Mouse (Mus musculus): ENCODE data around the gene Fam187b. TPM values are rescaled to one million over a fixed set of nuclear protein-coding genes. Genes with fewer than 3 reads are reported as not detected.

Fam187b gene
- total RNA-seq, 4 experiments from 2014 or later: 0.18 to 0.30 TPM; not detected in 2

DNA sequence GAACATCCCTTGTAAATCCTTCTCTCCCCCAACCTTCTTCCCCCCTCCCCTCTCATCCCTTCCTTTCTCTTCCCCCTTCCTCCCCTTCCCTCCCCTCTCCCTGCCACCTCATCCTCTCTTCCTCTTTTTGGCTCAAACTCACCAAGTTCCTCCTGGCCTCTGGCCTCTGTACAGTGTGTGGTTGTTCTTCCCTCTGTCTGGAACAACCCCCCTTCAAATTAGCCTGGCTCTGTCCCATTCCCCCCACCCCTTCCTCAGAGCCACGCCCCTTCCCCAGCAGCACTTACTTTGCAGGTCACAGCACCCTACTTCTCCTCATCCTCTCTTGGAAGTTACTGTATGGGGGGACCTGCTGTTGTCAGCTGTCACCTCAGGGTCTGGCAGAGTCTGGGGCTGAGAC is 34.6 kb downstream of the Fam187b start:
- no peak for DNase-seq (ENCODE audit: low spot score in 2 of 2)

GRCm38 (mm10) chr7:31008889-31009288 is 35.3 kb downstream of the Fam187b start:
- DNase-seq (ENCODE audit: low spot score in 2 of 2): no peak

DNA sequence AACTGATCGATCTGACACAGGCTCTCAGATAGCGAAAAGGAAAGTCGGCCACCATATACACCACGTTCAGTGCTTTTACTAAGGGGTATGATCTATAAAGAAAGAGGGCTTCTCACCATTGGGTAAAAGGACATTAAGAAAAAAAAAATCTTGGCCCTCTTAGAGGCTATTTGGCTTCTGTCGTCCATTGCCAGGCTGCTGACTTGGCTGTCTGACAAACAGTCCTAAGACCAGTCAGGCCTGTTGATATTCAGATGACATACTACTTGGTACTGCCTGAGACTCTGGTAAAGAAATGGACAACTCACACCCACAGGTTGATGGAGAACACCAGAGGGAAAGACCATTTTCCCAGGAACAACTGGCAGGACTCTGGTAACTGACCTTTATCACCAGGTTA is 39.4 kb downstream of the Fam187b start:
- no peak for DNase-seq (ENCODE audit: low spot score in 2 of 2)

GRCm38 (mm10) chr7:31017104-31017901 is 43.7 kb downstream of the Fam187b start:
- DNase-seq (ENCODE audit: low spot score in 2 of 2): peak; percentile 39 to 89

- DNase-seq (ENCODE audit: low spot score in 2 of 2): no peak
Measured at GRCm38 (mm10) chr7:31028609-31029008, 55.0 kb downstream of the Fam187b start.

DNA sequence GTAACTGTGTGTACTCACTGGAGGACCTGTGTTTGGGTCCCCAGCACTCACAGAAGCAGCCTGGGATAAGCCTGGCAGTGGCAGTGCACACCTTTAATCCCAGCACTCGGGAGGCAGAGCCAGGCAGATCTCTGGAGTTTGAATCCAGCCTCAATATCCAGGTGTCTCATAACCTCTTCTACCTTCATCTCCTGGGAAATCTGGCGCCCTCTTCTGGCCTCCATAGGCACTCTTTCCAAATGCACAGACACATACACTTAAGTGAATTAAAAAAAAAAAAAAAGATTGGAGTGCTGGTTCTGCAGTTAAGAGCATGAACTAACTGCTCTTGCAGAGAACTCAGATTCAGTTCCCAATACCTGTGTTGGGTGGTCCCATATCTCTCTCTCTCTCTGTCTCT is 57.1 kb downstream of the Fam187b start:
- no peak for DNase-seq (ENCODE audit: low spot score in 2 of 2)

DNA sequence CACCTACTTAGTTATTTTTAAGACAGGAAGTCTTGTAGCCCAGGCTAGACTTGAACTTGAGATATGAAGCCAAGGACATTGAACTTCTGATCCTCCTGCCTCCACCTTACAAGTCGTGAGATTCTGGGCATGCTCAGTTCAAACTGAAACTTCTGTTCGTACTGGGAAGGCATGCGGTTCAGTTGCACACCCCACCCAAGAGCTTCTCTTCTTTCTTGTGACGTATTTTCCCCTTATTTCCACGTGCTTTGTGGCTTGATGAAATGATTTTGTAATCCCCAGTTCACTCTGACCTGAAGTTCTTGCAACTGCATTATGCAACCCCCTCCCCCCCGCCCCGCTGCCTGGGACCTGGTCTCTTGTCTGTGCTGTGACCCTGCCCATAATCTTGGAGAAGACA is 58.1 kb downstream of the Fam187b start:
- DNase-seq (ENCODE audit: low spot score in 2 of 2): no peak

DNA sequence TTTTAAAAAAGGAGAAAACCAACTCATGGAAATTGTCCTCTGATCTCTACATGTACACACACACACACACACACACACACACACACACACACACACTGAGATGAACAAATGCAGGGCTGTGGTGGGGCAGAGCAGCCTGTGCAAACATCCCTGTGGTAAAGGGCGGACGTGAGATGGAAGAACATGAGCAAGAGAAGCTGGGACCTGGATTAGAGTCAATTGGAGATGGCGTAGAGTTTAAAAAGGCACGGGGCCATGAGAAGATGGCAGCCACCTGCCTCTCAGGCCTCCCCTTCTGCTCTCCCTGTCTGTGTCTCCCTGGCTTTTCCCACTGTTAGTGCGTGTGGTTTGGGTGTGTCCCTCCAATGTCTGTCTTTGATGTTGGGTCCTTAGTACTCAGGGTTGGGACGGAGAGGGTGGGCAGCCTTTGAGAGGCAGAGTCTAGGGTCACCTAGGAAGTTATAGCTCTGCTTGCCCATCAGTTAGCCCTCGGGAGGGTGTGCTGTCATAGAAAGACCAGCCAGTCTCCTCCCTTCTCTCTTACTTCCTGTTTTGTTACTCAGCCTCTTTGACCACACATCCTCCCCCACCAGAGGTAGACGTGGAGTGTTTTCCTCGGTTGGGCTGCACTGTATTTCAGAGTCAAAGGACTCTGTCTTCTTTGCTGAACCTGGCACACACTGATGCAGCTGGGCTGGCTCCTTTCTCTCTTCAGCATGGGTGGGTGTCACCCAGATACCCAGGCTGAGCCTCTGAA is 60.0 kb downstream of the Fam187b start:
- DNase-seq (ENCODE audit: low spot score in 2 of 2): no peak

DNA sequence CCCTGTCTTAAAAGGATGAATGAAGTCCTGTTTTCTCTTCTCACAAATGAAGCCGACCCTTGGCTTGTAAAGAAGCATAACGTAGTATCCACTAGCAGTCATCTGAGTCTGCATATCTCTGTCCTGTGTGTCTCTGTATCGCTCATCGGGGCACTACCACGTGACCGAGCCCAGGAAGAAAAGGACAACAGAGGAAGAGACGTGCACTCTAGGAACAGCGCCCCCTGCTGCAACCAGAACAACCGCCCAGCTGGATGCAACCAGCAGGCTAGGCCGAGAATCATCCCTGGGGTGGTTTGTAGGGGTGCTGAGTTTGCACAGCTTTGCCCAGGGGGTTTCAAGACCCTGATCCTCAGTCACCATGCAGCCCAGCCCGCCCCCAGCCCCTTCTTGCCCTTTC is 61.2 kb downstream of the Fam187b start:
- no peak for DNase-seq (ENCODE audit: low spot score in 2 of 2)

DNA sequence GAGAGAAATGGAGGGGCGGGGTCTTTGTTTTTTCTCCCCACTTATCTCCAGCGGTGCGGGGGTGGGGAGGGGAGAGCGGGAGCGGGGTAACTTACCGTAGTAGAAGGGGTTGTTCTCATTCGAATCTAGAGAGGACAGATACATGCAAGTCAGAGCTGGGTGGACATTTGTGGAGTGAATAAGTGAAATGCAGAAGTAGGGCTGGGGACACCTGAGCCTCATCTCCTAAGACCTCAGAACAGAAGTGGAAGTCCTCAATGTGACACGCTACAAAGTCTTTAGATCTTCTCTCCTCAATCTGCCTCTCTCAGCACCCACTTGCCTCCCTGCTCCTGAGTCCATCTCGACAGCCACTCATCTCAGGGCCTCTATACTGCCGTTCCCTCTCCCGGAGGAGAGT is 61.7 kb downstream of the Fam187b start:
- DNase-seq (ENCODE audit: low spot score in 2 of 2): no peak

GRCm38 (mm10) chr7:31036917-31037316 is 63.3 kb downstream of the Fam187b start:
- no peak for DNase-seq (ENCODE audit: low spot score in 2 of 2)

DNA sequence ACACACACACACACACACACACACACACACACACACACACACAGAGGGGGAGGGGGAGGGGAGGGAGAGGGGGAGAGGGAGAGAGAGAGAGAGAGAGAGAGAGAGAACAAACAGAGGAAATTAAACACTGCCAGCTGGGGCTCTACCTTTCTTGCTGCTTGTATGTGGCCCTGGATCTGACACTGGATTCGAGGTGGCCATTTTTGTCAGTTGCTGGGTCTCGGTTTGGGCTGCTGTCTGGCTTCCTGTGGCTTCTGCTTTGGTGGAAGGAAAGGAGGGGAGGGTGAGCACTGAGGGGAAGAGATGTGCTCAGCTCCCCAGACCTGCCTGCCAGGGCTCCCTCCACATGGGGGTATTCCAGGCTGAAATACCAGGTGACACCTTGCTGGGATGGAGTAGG is 64.1 kb downstream of the Fam187b start:
- no peak for DNase-seq (ENCODE audit: low spot score in 2 of 2)

- DNase-seq (ENCODE audit: low spot score in 2 of 2): no peak
Measured at GRCm38 (mm10) chr7:31039011-31039410, 65.4 kb downstream of the Fam187b start.

Other genes with a start within 250 kb of the Fam187b start
- 100 to 1,000 TPM; 113 to 127 (median 115) TPM for gene Tmem147, start 244.2 kb upstream of the Fam187b start, total RNA-seq (2022)
- gene Gapdhs, start 230.1 kb upstream of the Fam187b start, total RNA-seq (2022): not detected
- 10 to 100 TPM; 12.0 to 17.3 (median 13.7) TPM for gene Sbsn, start 222.3 kb upstream of the Fam187b start, total RNA-seq (2022)
- gene Dmkn, start 210.0 kb upstream of the Fam187b start, total RNA-seq (2022): 1 to 10 TPM; 4.1 to 5.2 (median 4.7) TPM
- gene Krtdap, start 185.9 kb upstream of the Fam187b start, total RNA-seq (2022): not detected
- gene Ffar2, start 150.0 kb upstream of the Fam187b start, total RNA-seq (2022): not detected
- not detected for gene Ffar3, start 117.6 kb upstream of the Fam187b start, total RNA-seq (2022)
- not detected for gene Ffar1, start 112.2 kb upstream of the Fam187b start, total RNA-seq (2022)
- 1 to 10 TPM in 1 of 4 experiments, under 1 TPM in 2, not detected in 1; 0.24 to 1.8 (median 0.37) TPM for gene Cd22, start 93.4 kb upstream of the Fam187b start, total RNA-seq (2022)
- 100 to 1,000 TPM; 200 to 254 (median 210) TPM for gene Mag, start 58.9 kb upstream of the Fam187b start, total RNA-seq (2022)
- not detected for gene Hamp2, start 49.1 kb upstream of the Fam187b start, total RNA-seq (2022)
- gene Hamp, start 29.8 kb upstream of the Fam187b start, total RNA-seq (2022): 1 to 10 TPM in 1 of 4 experiments, not detected in 3; 1.1 TPM
- 100 to 1,000 TPM; 114 to 125 (median 120) TPM for gene Usf2, start 17.0 kb upstream of the Fam187b start, total RNA-seq (2022)
- 1 to 10 TPM; 5.2 to 6.6 (median 6.1) TPM for gene Lsr, start 326 bp upstream of the Fam187b start, total RNA-seq (2022)
- 10 to 100 TPM; 25.8 to 33.5 (median 30.0) TPM for gene Fxyd5, start 68.7 kb downstream of the Fam187b start, total RNA-seq (2022)
- 100 to 1,000 TPM; 162 to 173 (median 169) TPM for gene Fxyd7, start 77.7 kb downstream of the Fam187b start, total RNA-seq (2022)
- 100 to 1,000 TPM in 2 of 4 experiments, 10 to 100 TPM in 2; 57.6 to 144 (median 110) TPM for gene Fxyd1, start 83.4 kb downstream of the Fam187b start, total RNA-seq (2022)
- gene Lgi4, start 85.6 kb downstream of the Fam187b start, total RNA-seq (2022): 10 to 100 TPM; 35.0 to 50.6 (median 40.8) TPM
- 1 to 10 TPM in 3 of 4 experiments, under 1 TPM in 1; 0.75 to 2.1 (median 1.2) TPM for gene Fxyd3, start 102.9 kb downstream of the Fam187b start, total RNA-seq (2022)
- 1 to 10 TPM; 2.0 to 4.4 (median 3.5) TPM for gene Hpn, start 141.5 kb downstream of the Fam187b start, total RNA-seq (2022)
- 100 to 1,000 TPM; 652 to 704 (median 680) TPM for gene Scn1b, start 153.2 kb downstream of the Fam187b start, total RNA-seq (2022)
- 100 to 1,000 TPM; 103 to 108 (median 105) TPM for gene Gramd1a, start 182.1 kb downstream of the Fam187b start, total RNA-seq (2022)